Mouse (Mus musculus): ENCODE measurements around the gene 1700122O11Rik.

- TF ChIP-seq CTCF (IDR thresholded peaks at IDR 0.05; ENCODE audit: low read depth, low read length): no peak
- no peak for TF ChIP-seq POLR2A (IDR thresholded peaks at IDR 0.05; ENCODE audit: borderline replicate concordance, low read depth, low read length)
These were observed 38.7 kb downstream of the 1700122O11Rik start for GRCm38 (mm10) chr17:47999403-47999802.
